Mouse (Mus musculus) embryonic facial prominence, embryonic 10.5 days (tissue): ENCODE data around the gene Copa. TPM values are rescaled to one million over a fixed set of nuclear protein-coding genes. Genes with fewer than 3 reads are reported as not detected.

Source experiments
- DNase-seq: peaks from one replicate; pipeline ENCODE4 v3.0.0-alpha.2; 2017; ENCODE audit warnings: low spot score
- H3K27ac ChIP-seq: fragments of 300-500 bp; sonication (generic); replicated peaks from 2 replicates; pipeline ENCODE4 v1.5.1; 2016; ENCODE audit warnings: mild to moderate bottlenecking
- H3K27me3 ChIP-seq: fragments of 300-500 bp; sonication (generic); replicated peaks from 2 replicates; pipeline ENCODE4 v1.6.1; 2016; ENCODE audit warnings: low read depth, mild to moderate bottlenecking; ENCODE audit not compliant: poor library complexity, severe bottlenecking
- H3K36me3 ChIP-seq: fragments of 300-500 bp; sonication (generic); replicated peaks from 2 replicates; pipeline ENCODE4 v1.6.1; 2016; ENCODE audit warnings: mild to moderate bottlenecking, moderate library complexity
- H3K4me1 ChIP-seq: fragments of 300-500 bp; sonication (generic); 2 replicates; pipeline ENCODE4 v1.6.1; 2016
- H3K4me3 ChIP-seq: fragments of 300-500 bp; sonication (generic); 2 replicates; pipeline ENCODE4 v1.5.1; 2016; ENCODE audit warnings: mild to moderate bottlenecking, moderate library complexity
- H3K9me3 ChIP-seq: fragments of 300-500 bp; sonication (generic); 2 replicates; pipeline ENCODE4 v1.6.1; 2016; ENCODE audit warnings: mild to moderate bottlenecking
- WGBS: fragments of 180-500 bp; shearing (Covaris S2); methylation state at CpG from one replicate; pipeline ENCODE4 v1.1.7; 2016; 5-methylcytosine and 5-hydroxymethylcytosine counted together
- polyA plus RNA-seq: library from polyadenylated mRNA; unstranded; fragments of >200 nt; fragmentation: Nextera tagmentation; extraction: Ambion mirVana; gene quantifications from 2 replicates; pipeline ENCODE4 v1.2.1, GENCODE M21; 2016

Gene Copa
- polyA plus RNA-seq, 1 experiment from 2014 or later: 189 TPM

- H3K4me1 ChIP-seq: peaks cover 11% of the 10 kb centered on the region
- DNase-seq: no peak
- H3K36me3 ChIP-seq: peaks cover 59% of the 10 kb centered on the region
- no peak overlapping the region for H3K4me3 ChIP-seq
- no peak overlapping the region for H3K27ac ChIP-seq
- 74% methylated on average over 2 of the region's 2 CpGs for WGBS
- H3K9me3 ChIP-seq: no peaks in the 10 kb centered on the region
- no peaks in the 10 kb centered on the region for H3K27me3 ChIP-seq
Measured at GRCm38 (mm10) chr1:172129108-172129507, 46.8 kb downstream of the Copa start.

GRCm38 (mm10) chr1:172129780-172130179 lies 47.5 kb downstream of the Copa start:
- WGBS: 93% methylated on average over 5 of the region's 5 CpGs
- H3K27me3 ChIP-seq: no peaks in the 10 kb centered on the region

DNA sequence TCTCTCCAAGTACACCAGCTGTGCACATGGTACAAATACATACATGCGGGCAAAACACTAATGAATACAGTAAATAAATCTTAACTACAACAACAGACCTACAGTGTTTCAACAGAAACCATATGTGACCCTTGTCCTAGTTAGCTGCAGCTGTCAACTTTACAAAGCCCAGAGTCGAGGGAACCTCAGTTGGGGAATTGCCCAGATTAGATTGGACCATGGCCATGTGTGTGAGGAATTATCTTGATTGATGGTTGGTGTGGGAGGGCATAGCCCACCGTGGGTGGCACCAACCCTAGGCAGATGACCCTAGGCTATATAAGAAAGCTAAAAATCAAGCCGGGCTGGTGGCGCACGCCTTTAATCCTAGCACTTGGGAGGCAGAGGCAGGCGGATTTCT lies 50.0 kb downstream of the Copa start:
- peaks cover 7% of the 10 kb centered on the region for H3K4me1 ChIP-seq
- no peaks in the 10 kb centered on the region for H3K9me3 ChIP-seq
- no peaks in the 10 kb centered on the region for H3K27me3 ChIP-seq
- H3K36me3 ChIP-seq: peaks cover 83% of the 10 kb centered on the region
- DNase-seq: no peak
- no peak overlapping the region for H3K27ac ChIP-seq
- H3K4me3 ChIP-seq: no peak overlapping the region
- 84% methylated on average over 7 of the region's 7 CpGs for WGBS

More at GRCm38 (mm10) chr1:172129780-172130179, 47.5 kb downstream of the Copa start:
- H3K27ac ChIP-seq: no peak overlapping the region
- peaks cover 66% of the 10 kb centered on the region for H3K36me3 ChIP-seq
- H3K4me3 ChIP-seq: no peak overlapping the region
- H3K9me3 ChIP-seq: no peaks in the 10 kb centered on the region
- peaks cover 11% of the 10 kb centered on the region for H3K4me1 ChIP-seq
- no peak for DNase-seq

DNA sequence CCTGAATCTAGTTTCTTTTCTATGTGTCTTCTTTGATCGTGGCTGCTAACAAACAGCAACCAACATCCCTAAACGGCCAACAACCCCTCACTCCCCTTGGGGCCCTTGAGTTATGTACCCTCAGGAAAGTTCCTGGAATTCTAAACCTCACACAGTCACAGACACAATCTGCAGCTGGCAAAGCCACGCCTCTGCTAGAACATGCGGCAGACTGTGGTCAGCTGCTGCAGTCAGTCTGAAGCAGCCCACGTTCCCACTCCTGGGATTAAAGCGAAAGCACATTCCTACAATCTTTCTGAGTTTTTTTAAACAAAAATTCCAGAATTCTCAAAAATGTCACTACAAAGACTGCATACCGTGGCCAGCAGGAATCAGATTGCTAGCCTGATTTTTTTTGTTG lies 51.2 kb downstream of the Copa start:
- no peaks in the 10 kb centered on the region for H3K27me3 ChIP-seq
- H3K4me1 ChIP-seq: 0 out of 2 replicates have a peak, but pooled peaks cover 1% of the 10 kb centered on the region
- WGBS: 88% methylated on average over 7 of the region's 7 CpGs
- H3K27ac ChIP-seq: no peak overlapping the region
- no peak overlapping the region for H3K4me3 ChIP-seq
- peaks cover 79% of the 10 kb centered on the region for H3K36me3 ChIP-seq
- H3K9me3 ChIP-seq: no peaks in the 10 kb centered on the region
- no peak for DNase-seq

GRCm38 (mm10) chr1:172134072-172134471 lies 51.7 kb downstream of the Copa start:
- Histone ChIP-seq H3K36me3 (peaks cover 74% of the 10 kb centered on the region), H3K27me3 (no peaks in the 10 kb centered on the region), H3K4me1 (peaks cover 6% of the 10 kb centered on the region; the same call in 1 of the 2 replicates), H3K9me3 (no peaks in the 10 kb centered on the region), H3K4me3 (no peak overlapping the region), H3K27ac (no peak overlapping the region)
- WGBS: 91% methylated on average over 4 of the region's 4 CpGs
- no peak for DNase-seq

DNA sequence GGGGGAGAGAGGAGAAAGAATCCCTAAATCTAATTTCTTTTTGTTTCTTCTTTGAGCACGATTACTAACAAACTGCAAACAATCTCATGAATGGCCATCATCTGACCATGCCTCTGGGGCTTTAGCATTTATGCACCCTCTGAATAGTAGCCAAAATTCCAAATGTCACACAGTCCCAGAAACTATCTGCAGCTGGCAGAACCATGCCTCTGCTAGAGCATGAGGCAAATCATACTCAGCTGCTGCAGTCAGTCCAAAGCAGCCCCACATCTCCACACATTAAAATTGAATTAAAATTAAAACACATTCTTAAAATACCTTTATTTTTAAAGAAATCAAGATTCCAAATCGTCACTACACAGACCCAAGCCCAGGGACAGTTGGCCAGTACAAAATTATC lies 57.8 kb downstream of the Copa start:
- Histone ChIP-seq H3K9me3 (no peaks in the 10 kb centered on the region), H3K27ac (no peak overlapping the region), H3K27me3 (no peaks in the 10 kb centered on the region), H3K4me3 (no peak overlapping the region), H3K36me3 (peaks cover 14% of the 10 kb centered on the region), H3K4me1 (peaks cover 7% of the 10 kb centered on the region; the same call in 1 of the 2 replicates)
- 79% methylated on average over 2 of the region's 2 CpGs for WGBS
- no peak for DNase-seq

- no peak for DNase-seq
- Histone ChIP-seq H3K9me3 (no peaks in the 10 kb centered on the region), H3K27me3 (no peaks in the 10 kb centered on the region), H3K27ac (no peak overlapping the region), H3K4me1 (peaks cover 7% of the 10 kb centered on the region; the same call in 1 of the 2 replicates), H3K4me3 (no peak overlapping the region), H3K36me3 (peaks cover 7% of the 10 kb centered on the region)
- 86% methylated on average over 1 of the region's 1 CpGs for WGBS
Measured at GRCm38 (mm10) chr1:172140825-172141224, 58.5 kb downstream of the Copa start.

DNA sequence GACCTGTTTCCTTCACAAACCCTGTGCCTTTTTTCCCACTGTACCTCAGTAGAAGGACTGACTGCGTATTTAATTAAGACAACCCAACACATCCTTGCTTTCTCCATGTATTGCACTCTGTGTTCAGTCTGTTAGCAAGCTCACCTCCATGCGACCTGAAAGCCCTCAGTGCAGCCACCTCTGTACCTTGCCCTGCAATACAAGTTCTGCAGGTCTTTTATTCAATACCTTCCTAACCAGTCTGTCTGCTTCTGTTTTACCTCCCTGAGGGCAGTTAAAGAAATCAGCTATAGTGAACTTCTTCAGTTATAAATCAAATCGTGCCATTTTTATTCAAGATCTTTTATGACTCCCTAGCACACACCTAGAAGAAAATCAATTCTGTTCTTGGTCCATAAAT lies 59.2 kb downstream of the Copa start:
- 77% methylated on average over 3 of the region's 3 CpGs for WGBS
- DNase-seq: no peak
- H3K4me3 ChIP-seq: no peak overlapping the region
- H3K36me3 ChIP-seq: peaks cover under 1% of the 10 kb centered on the region
- H3K27ac ChIP-seq: no peak overlapping the region
- no peaks in the 10 kb centered on the region for H3K9me3 ChIP-seq
- H3K27me3 ChIP-seq: no peaks in the 10 kb centered on the region
- H3K4me1 ChIP-seq: peaks cover 7% of the 10 kb centered on the region; the same call in 1 of the 2 replicates

DNA sequence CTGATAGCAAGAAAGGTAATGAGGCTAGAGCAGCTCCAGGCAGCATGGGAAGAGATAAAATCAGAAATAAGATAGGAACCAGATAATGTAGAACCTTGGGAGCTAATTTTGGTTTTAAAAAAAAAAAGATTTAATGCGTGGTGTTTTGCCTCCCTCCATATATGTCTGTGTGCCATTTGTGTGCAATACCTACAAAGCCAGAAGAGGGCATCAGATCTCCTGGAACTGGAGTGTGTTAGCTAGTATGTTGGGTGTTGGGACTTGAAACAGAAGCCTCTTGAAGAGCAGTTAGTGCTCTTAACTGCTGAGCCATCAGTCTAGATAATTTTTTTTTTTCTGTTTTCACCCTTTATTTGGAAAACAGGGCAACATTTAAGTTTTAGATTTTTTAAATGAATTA lies 61.2 kb downstream of the Copa start:
- Histone ChIP-seq H3K4me1 (peaks cover 15% of the 10 kb centered on the region), H3K36me3 (no peaks in the 10 kb centered on the region), H3K27me3 (no peaks in the 10 kb centered on the region), H3K9me3 (no peaks in the 10 kb centered on the region), H3K4me3 (no peak overlapping the region), H3K27ac (no peak overlapping the region)
- WGBS: 38% methylated on average over 1 of the region's 1 CpGs
- DNase-seq: no peak

GRCm38 (mm10) chr1:172147835-172148278 lies 65.5 kb downstream of the Copa start, which contains the start of gene Dcaf8:
Gene Dcaf8, plus strand, starts transcription at chr1:172148084.
- H3K27me3 ChIP-seq: no peaks in the 10 kb centered on the region
- peaks cover 31% of the 10 kb centered on the region for H3K36me3 ChIP-seq
- H3K4me3 ChIP-seq: peak within 1 kb of the TSS; percentile 95
- peak; percentile 99 for DNase-seq
- WGBS: under 1% methylated on average over 42 of the region's 42 CpGs
- H3K27ac ChIP-seq: peak within 1 kb of the TSS; percentile 99
- no peaks in the 10 kb centered on the region for H3K9me3 ChIP-seq
- H3K4me1 ChIP-seq: peaks cover 32% of the 10 kb centered on the region

DNA sequence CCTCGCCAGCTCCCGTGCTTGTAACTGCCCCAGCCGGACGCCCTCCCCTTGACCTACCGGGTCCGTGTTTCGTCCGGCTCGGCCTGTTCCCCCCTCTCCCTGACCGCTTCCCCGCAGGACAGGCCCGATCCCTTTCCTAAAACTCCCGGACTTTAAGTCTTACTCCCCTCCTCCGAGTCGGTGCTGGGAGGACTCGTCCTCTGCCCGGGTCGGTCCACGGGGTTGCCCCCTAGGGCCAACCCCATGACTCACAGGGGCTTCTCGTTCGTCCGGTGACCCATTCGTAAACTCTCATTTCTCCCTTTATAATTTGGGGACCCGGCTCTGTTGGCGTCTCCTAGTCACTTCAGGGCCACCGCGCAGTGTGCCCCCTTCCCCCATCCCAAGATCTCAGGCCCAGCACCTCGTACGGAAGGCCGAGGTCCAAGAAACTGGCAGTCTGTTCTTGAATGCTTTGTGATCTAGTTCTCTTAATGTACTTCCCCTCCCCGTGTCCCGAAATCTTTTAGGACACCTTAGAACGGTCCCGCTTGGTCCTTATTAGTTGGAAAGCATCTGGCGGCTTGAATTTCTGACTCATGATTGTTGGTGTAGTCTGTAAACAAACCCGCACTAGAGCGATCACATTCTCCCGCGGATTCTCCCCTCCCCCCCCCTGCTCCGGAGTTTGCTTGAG lies 66.1 kb downstream of the Copa start:
- H3K4me1 ChIP-seq: peaks cover 32% of the 10 kb centered on the region
- DNase-seq: peak; percentile 81
- H3K27ac ChIP-seq: peak overlapping the region; percentile 99
- peak overlapping the region; percentile 95 for H3K4me3 ChIP-seq
- H3K27me3 ChIP-seq: no peaks in the 10 kb centered on the region
- under 1% methylated on average over 40 of the region's 40 CpGs for WGBS
- peaks cover 36% of the 10 kb centered on the region for H3K36me3 ChIP-seq
- H3K9me3 ChIP-seq: no peaks in the 10 kb centered on the region

DNA sequence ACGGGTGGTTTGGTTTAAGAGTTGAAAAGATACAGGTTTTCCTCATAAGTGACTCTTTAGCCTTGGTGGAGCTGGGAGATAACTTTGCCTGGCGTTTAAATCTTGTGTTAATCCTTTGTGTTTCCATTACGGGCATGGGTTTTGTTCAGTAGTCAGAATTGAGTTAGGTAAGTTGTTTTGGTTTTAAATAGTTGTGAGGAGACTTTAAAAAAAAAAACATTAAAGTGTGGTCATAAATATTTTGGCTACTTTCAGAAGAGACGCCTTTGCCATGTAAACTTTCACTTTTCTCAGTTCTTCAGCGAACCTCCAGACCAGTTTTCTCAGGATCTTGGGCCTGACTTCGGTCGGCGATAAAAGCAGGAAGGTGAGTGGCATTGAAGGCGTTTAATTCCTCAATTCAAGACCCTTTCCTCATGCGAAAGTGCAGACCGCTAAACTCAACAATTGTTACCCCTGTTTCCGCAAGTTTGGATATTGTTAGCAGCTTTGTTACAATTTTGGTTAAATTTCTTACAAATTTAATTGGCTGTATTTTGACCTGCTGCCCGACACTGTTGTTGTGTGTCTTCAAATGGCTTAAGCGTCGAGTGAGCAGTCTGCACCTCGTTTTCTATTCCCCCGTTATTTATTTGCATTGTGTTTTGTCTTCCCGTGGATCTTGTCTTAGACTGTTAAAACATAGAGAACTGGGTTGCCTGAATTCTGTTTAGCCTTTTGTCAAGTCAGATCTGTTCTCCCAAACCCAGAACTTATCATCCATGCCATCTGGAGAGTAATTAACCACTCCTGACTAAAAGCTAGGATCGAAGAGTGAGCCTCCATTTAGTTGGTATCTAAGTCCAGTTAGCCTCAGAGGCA lies 66.9 kb downstream of the Copa start:
- DNase-seq: no peak
- WGBS: 23% methylated on average over 19 of the region's 19 CpGs
- H3K9me3 ChIP-seq: no peaks in the 10 kb centered on the region
- peak overlapping the region; percentile 99 for H3K27ac ChIP-seq
- H3K4me3 ChIP-seq: peak overlapping the region; percentile 95
- H3K36me3 ChIP-seq: peaks cover 44% of the 10 kb centered on the region
- no peaks in the 10 kb centered on the region for H3K27me3 ChIP-seq
- peaks cover 32% of the 10 kb centered on the region for H3K4me1 ChIP-seq
